23 mouse cellular contexts compared by ENCODE assay signal in genomic region chr17:49346701-49347100, GRCm38 (mm10).
A peak's percentile ranks its signal among the peaks of the same experiment; 100 is the strongest.
DNase-seq lines count a peak whose midpoint lies in the region; ATAC-seq lines count a peak whose summit lies in the region.
"Had no signal": no experiment of that assay in that cellular context is flagged by ENCODE, and none has a peak within 500 bp of the region (broad histone marks: within the 10 kb centered on the region; RNA-seq: fewer than 3 reads in every experiment).

No protein-coding gene starts in this region.

- DNase-seq in brain, adult 2 months (ENCODE audit: low read depth, low spot score), result peak; percentile 62
- DNase-seq in frontal cortex, postnatal 36 days (ENCODE audit: low spot score in 2 of 2), result peak; percentile 40 to 70
- DNase-seq in left cerebral cortex, postnatal 14 days (ENCODE audit: low spot score in 2 of 2), result peak; percentile 54 to 61
- DNase-seq in right cerebral cortex, postnatal 25 days, result peak; percentile 24
- no peak for DNase-seq in limb, embryonic 10.5 days (ENCODE audit: low spot score)
- no peak for DNase-seq in liver
- DNase-seq: adrenal gland, adult 2 months; cerebellum, adult 11 months; cerebellum, postnatal 10 days; gastrocnemius, postnatal 25 days; heart, postnatal 4 days; liver, embryonic 13.5 days; lung, embryonic 14.5 days; lung, postnatal 4 days; spleen, adult 18-20 months; thymus, adult 18-20 months; thymus, postnatal 4 days had no signal

- intact Hi-C loops in left cerebral cortex, postnatal 14 days (cut with DNase I), result no loop called here

- H3K4me2 ChIP-seq in liver, embryonic 12.5 days, result no peak overlapping the region
- H3K4me2 ChIP-seq: embryonic facial prominence, embryonic 15.5 days; heart, embryonic 15.5 days; liver, embryonic 13.5 days; lung, embryonic 14.5 days had no signal

- no peaks in the 10 kb centered on the region for H3K36me3 ChIP-seq in liver, embryonic 12.5 days
- no peaks in the 10 kb centered on the region for H3K36me3 ChIP-seq in limb, embryonic 10.5 days
- H3K36me3 ChIP-seq: embryonic facial prominence, embryonic 15.5 days; heart, embryonic 15.5 days; liver, embryonic 13.5 days; midbrain, embryonic 10.5 days had no signal

- H3K9me3 ChIP-seq in liver, embryonic 12.5 days (replicated peaks), result no peaks in the 10 kb centered on the region
- no peaks in the 10 kb centered on the region for H3K9me3 ChIP-seq in limb, embryonic 10.5 days (replicated peaks)
- H3K9me3 ChIP-seq: embryonic facial prominence, embryonic 15.5 days; heart, embryonic 15.5 days; midbrain, embryonic 10.5 days had no signal

- no peaks in the 10 kb centered on the region for H3K27me3 ChIP-seq in liver, embryonic 12.5 days (replicated peaks)
- H3K27me3 ChIP-seq in limb, embryonic 10.5 days (ENCODE audit: low read depth, poor library complexity, severe bottlenecking), result no peaks in the 10 kb centered on the region
- H3K27me3 ChIP-seq: embryonic facial prominence, embryonic 15.5 days; heart, embryonic 15.5 days; liver, embryonic 13.5 days had no signal

- no peak overlapping the region for H3K4me3 ChIP-seq in liver, embryonic 12.5 days
- no peak overlapping the region for H3K4me3 ChIP-seq in limb, embryonic 10.5 days
- H3K4me3 ChIP-seq: embryonic facial prominence, embryonic 15.5 days; heart, embryonic 15.5 days; liver, embryonic 13.5 days; midbrain, embryonic 10.5 days had no signal

- WGBS in liver, embryonic 12.5 days (ENCODE audit: insufficient replicate concordance), result 77% methylated on average over 5 of the region's 5 CpGs
- 91% methylated on average over 5 of the region's 5 CpGs for whole genome bisulfite sequencing in limb, embryonic 10.5 days

- no peak overlapping the region for H3K27ac ChIP-seq in liver, embryonic 12.5 days
- no peak overlapping the region for H3K27ac ChIP-seq in limb, embryonic 10.5 days
- H3K27ac ChIP-seq: embryonic facial prominence, embryonic 15.5 days; heart, embryonic 15.5 days; liver, embryonic 13.5 days; midbrain, embryonic 10.5 days had no signal

- ATAC-seq in liver, embryonic 12.5 days, result no peak
- ATAC-seq: hindbrain, embryonic 16.5 days; intestine, embryonic 16.5 days had no signal

- no peak overlapping the region for H3K9ac ChIP-seq in liver, embryonic 12.5 days
- H3K9ac ChIP-seq: embryonic facial prominence, embryonic 15.5 days; heart, embryonic 15.5 days; liver, embryonic 13.5 days; lung, embryonic 14.5 days had no signal

- no peaks in the 10 kb centered on the region for H3K4me1 ChIP-seq in liver, embryonic 12.5 days
- peaks cover 4% of the 10 kb centered on the region; the same call in 1 of the 2 replicates for H3K4me1 ChIP-seq in limb, embryonic 10.5 days
- H3K4me1 ChIP-seq: embryonic facial prominence, embryonic 15.5 days; liver, embryonic 13.5 days; midbrain, embryonic 10.5 days had no signal

Comparison
In these comparisons a context has a peak if more than half of its experiments do, and no peak if none do; other contexts are left out.
1. DNase-seq: peak in brain, adult 2 months (single experiment), frontal cortex, postnatal 36 days (2 of 2), left cerebral cortex, postnatal 14 days (2 of 2) and right cerebral cortex, postnatal 25 days (single experiment); none in limb, embryonic 10.5 days (single experiment) and liver (single experiment).